Comparison of ENCODE assay signal across 14 mouse cellular contexts in genomic region chr1:176075810-176076209, GRCm38 (mm10).
DNase-seq lines count a peak whose midpoint lies in the region; ATAC-seq and TF ChIP-seq lines count a peak whose summit lies in the region.
"Had no signal": no experiment of that assay in that cellular context is flagged by ENCODE, and none has a peak within 500 bp of the region (broad histone marks: within the 10 kb centered on the region; RNA-seq: fewer than 3 reads in every experiment).

No protein-coding gene starts in this region.

- H3K9ac ChIP-seq in lung, embryonic 14.5 days: no peak overlapping the region
- no peak overlapping the region for H3K9ac ChIP-seq in MEL (ENCODE audit: control insufficient read depth, low read depth, low read length, poor library complexity, severe bottlenecking)
- no peak overlapping the region for H3K9ac ChIP-seq in forebrain, embryonic 11.5 days (ENCODE audit: low read length)
- H3K9ac ChIP-seq in hindbrain, embryonic 15.5 days: no peak overlapping the region
- H3K9ac ChIP-seq in kidney, embryonic 16.5 days (replicated peaks; ENCODE audit: low read length): no peak overlapping the region
- H3K9ac ChIP-seq: embryonic facial prominence, embryonic 13.5 days; limb, embryonic 13.5 days; liver, embryonic 14.5 days had no signal

- H3K27me3 ChIP-seq in lung, embryonic 14.5 days (ENCODE audit: insufficient read depth, low read length): no peaks in the 10 kb centered on the region
- H3K27me3 ChIP-seq in MEL (ENCODE audit: control insufficient read depth in 1 of 2, insufficient read depth in 2 of 2, low read length in 2 of 2): no peaks in the 10 kb centered on the region
- H3K27me3 ChIP-seq in forebrain, embryonic 11.5 days (ENCODE audit: control insufficient read depth, insufficient read depth, low read length): no peaks in the 10 kb centered on the region
- H3K27me3 ChIP-seq in hindbrain, embryonic 15.5 days: no peaks in the 10 kb centered on the region
- no peaks in the 10 kb centered on the region for H3K27me3 ChIP-seq in kidney, embryonic 16.5 days (ENCODE audit: insufficient read depth, low read length)
- H3K27me3 ChIP-seq: embryonic facial prominence, embryonic 13.5 days; limb, embryonic 13.5 days had no signal

- no peaks in the 10 kb centered on the region for H3K9me3 ChIP-seq in lung, embryonic 14.5 days (ENCODE audit: low read depth, low read length)
- H3K9me3 ChIP-seq in MEL (replicated peaks; ENCODE audit: insufficient read depth, low read length): no peaks in the 10 kb centered on the region
- no peaks in the 10 kb centered on the region for H3K9me3 ChIP-seq in forebrain, embryonic 11.5 days (ENCODE audit: control insufficient read depth, low read length)
- no peaks in the 10 kb centered on the region for H3K9me3 ChIP-seq in hindbrain, embryonic 15.5 days
- no peaks in the 10 kb centered on the region for H3K9me3 ChIP-seq in kidney, embryonic 16.5 days (ENCODE audit: low read length)
- H3K9me3 ChIP-seq: embryonic facial prominence, embryonic 13.5 days; heart, embryonic 10.5 days; limb, embryonic 13.5 days had no signal

- TF ChIP-seq POLR2A in MEL (IDR thresholded peaks at IDR 0.05; ENCODE audit: control insufficient read depth in 1 of 2, insufficient read depth in 1 of 2, low read depth in 1 of 2, low read length in 2 of 2, poor library complexity in 1 of 2): no peak

- DNase-seq in lung, embryonic 14.5 days: no peak
- no peak for DNase-seq in lung, postnatal 4 days
- DNase-seq in MEL (ENCODE audit: low read depth, low spot score): no peak
- DNase-seq in forebrain, embryonic 11.5 days (ENCODE audit: low spot score): no peak
- DNase-seq in gastrocnemius, adult 8-10 months (ENCODE audit: low spot score in 2 of 2): no peak
- DNase-seq: layer of hippocampus, postnatal 36 days; thymus, postnatal 36 days had no signal

- H3K79me2 ChIP-seq in MEL (ENCODE audit: control insufficient read depth, insufficient read depth, low read length, poor library complexity): no peaks in the 10 kb centered on the region

- TF ChIP-seq RAD21 in MEL (IDR thresholded peaks at IDR 0.05; ENCODE audit: low read depth, low read length): no peak

- H3K4me1 ChIP-seq in lung, embryonic 14.5 days (ENCODE audit: insufficient read depth): 0 out of 2 replicates have a peak, but pooled peaks cover 5% of the 10 kb centered on the region
- peaks cover 23 to 46% of the 10 kb centered on the region in 2 experiments for H3K4me1 ChIP-seq in MEL (ENCODE audit: control insufficient read depth in 1 of 2, insufficient read depth in 2 of 2, low read length in 2 of 2)
- 0 out of 2 replicates have a peak, but pooled peaks cover 3% of the 10 kb centered on the region for H3K4me1 ChIP-seq in forebrain, embryonic 11.5 days (replicated peaks; ENCODE audit: control insufficient read depth, insufficient read depth, low read length)
- H3K4me1 ChIP-seq in hindbrain, embryonic 15.5 days (replicated peaks): peaks cover 13% of the 10 kb centered on the region
- H3K4me1 ChIP-seq in kidney, embryonic 16.5 days (ENCODE audit: insufficient read depth, low read length): no peaks in the 10 kb centered on the region
- H3K4me1 ChIP-seq: embryonic facial prominence, embryonic 13.5 days; limb, embryonic 13.5 days had no signal

- no peaks in the 10 kb centered on the region for H3K36me3 ChIP-seq in lung, embryonic 14.5 days (ENCODE audit: insufficient read depth)
- H3K36me3 ChIP-seq in MEL (ENCODE audit: control insufficient read depth in 1 of 2, insufficient read depth in 2 of 2, low read length in 2 of 2): peaks cover 0 to 53% of the 10 kb centered on the region in 2 experiments; a peak in 2 of 4 replicates
- H3K36me3 ChIP-seq in forebrain, embryonic 11.5 days (ENCODE audit: control insufficient read depth, insufficient read depth, low read length): no peaks in the 10 kb centered on the region
- no peaks in the 10 kb centered on the region for H3K36me3 ChIP-seq in hindbrain, embryonic 15.5 days
- no peaks in the 10 kb centered on the region for H3K36me3 ChIP-seq in kidney, embryonic 16.5 days (ENCODE audit: insufficient read depth, low read length)
- H3K36me3 ChIP-seq: embryonic facial prominence, embryonic 13.5 days; heart, embryonic 10.5 days; limb, embryonic 13.5 days had no signal

- TF ChIP-seq EP300 in MEL (IDR thresholded peaks at IDR 0.05; ENCODE audit: low read depth in 1 of 2, low read length in 2 of 2): no peak

- ATAC-seq in lung, embryonic 14.5 days (ENCODE audit: insufficient read depth): 0 out of 2 replicates have a peak, but pooled peaks have one; percentile 57
- peak; percentile 51 for ATAC-seq in forebrain, embryonic 11.5 days (replicated peaks; ENCODE audit: low FRiP score)
- peak; percentile 38; the same call in 1 of the 2 replicates for ATAC-seq in hindbrain, embryonic 15.5 days (ENCODE audit: low FRiP score, low read depth)
- ATAC-seq in kidney, embryonic 16.5 days (ENCODE audit: low FRiP score, low TSS enrichment): no peak

- TF ChIP-seq CTCF in lung, embryonic 14.5 days (IDR thresholded peaks at IDR 0.05; ENCODE audit: low read depth): no peak
- TF ChIP-seq CTCF in MEL (IDR thresholded peaks at IDR 0.05 in 2 of 3, conservative IDR thresholded peaks at IDR 0.05 in 1 of 3; ENCODE audit: control insufficient read depth in 1 of 3, insufficient read depth in 1 of 3, low read depth in 2 of 3, low read length in 3 of 3, poor library complexity in 1 of 3, severe bottlenecking in 1 of 3): no peak

- no peak overlapping the region for H3K4me2 ChIP-seq in lung, embryonic 14.5 days
- no peak overlapping the region for H3K4me2 ChIP-seq in forebrain, embryonic 11.5 days (ENCODE audit: low read depth, low read length, severe bottlenecking)
- no peak overlapping the region for H3K4me2 ChIP-seq in hindbrain, embryonic 15.5 days
- H3K4me2 ChIP-seq in kidney, embryonic 16.5 days (replicated peaks; ENCODE audit: low read depth, low read length): no peak overlapping the region
- H3K4me2 ChIP-seq: embryonic facial prominence, embryonic 13.5 days; limb, embryonic 13.5 days had no signal

- H3K27ac ChIP-seq in lung, embryonic 14.5 days (ENCODE audit: low read depth): no peak overlapping the region
- H3K27ac ChIP-seq in MEL (ENCODE audit: control insufficient read depth, low read depth, low read length): peak overlapping the region; percentile 37
- H3K27ac ChIP-seq in forebrain, embryonic 11.5 days (ENCODE audit: low read depth, low read length): no peak overlapping the region
- no peak overlapping the region for H3K27ac ChIP-seq in hindbrain, embryonic 15.5 days (replicated peaks)
- H3K27ac ChIP-seq in kidney, embryonic 16.5 days (ENCODE audit: low read length): no peak overlapping the region
- H3K27ac ChIP-seq: embryonic facial prominence, embryonic 13.5 days; heart, embryonic 10.5 days; layer of hippocampus, adult 2 months; limb, embryonic 13.5 days; liver, embryonic 14.5 days had no signal

- H3K4me3 ChIP-seq in lung, embryonic 14.5 days (ENCODE audit: low read depth, low read length): no peak overlapping the region
- no peak overlapping the region for H3K4me3 ChIP-seq in MEL (ENCODE audit: control insufficient read depth in 1 of 2, insufficient read depth in 1 of 2, low read depth in 2 of 2, low read length in 2 of 2)
- H3K4me3 ChIP-seq in forebrain, embryonic 11.5 days (ENCODE audit: low read depth, low read length): no peak overlapping the region
- no peak overlapping the region for H3K4me3 ChIP-seq in hindbrain, embryonic 15.5 days
- no peak overlapping the region for H3K4me3 ChIP-seq in kidney, embryonic 16.5 days (ENCODE audit: low read length)
- H3K4me3 ChIP-seq: embryonic facial prominence, embryonic 13.5 days; heart, embryonic 10.5 days; layer of hippocampus, adult 2 months; limb, embryonic 13.5 days had no signal

TF ChIP-seq in MEL, 35 proteins besides CTCF, POLR2A, EP300 and RAD21:
- no peak for TF ChIP-seq USF2 (IDR thresholded peaks at IDR 0.05; ENCODE audit: borderline replicate concordance in 1 of 2, insufficient read depth in 1 of 2, low read depth in 1 of 2, low read length in 2 of 2)
- no peak for TF ChIP-seq ZC3H11A (IDR thresholded peaks at IDR 0.05; ENCODE audit: low read depth, low read length)
- TF ChIP-seq MAX (IDR thresholded peaks at IDR 0.05; ENCODE audit: low read length): no peak
- TF ChIP-seq KAT2A (conservative IDR thresholded peaks at IDR 0.05; ENCODE audit: low read depth, low read length): no peak
- TF ChIP-seq SMC3 (IDR thresholded peaks at IDR 0.05; ENCODE audit: low read depth, low read length): no peak
- no peak for TF ChIP-seq HCFC1 (IDR thresholded peaks at IDR 0.05; ENCODE audit: low read depth, low read length)
- TF ChIP-seq CHD2 (IDR thresholded peaks at IDR 0.05; ENCODE audit: low read length): no peak
- no peak for TF ChIP-seq ELF1 (IDR thresholded peaks at IDR 0.05; ENCODE audit: low read depth, low read length)
- TF ChIP-seq NRF1 (IDR thresholded peaks at IDR 0.05; ENCODE audit: insufficient read depth, low read depth, low read length, poor library complexity, severe bottlenecking): no peak
